Mouse (Mus musculus) lung, postnatal 4 days (tissue): ENCODE data around the gene Cercam.
A peak's percentile ranks its signal among the peaks of the same experiment; 100 is the strongest.
"Not testable (repeated sequence)": the region's sequence is repeated elsewhere in the genome, so short reads cannot be mapped to it uniquely, and the experiment has no call there.

ENCODE experiments used
- DNase-seq, 2 experiments: peaks; one replicate each; pipeline ENCODE4 v3.0.0; 2021

Cercam gene

DNA sequence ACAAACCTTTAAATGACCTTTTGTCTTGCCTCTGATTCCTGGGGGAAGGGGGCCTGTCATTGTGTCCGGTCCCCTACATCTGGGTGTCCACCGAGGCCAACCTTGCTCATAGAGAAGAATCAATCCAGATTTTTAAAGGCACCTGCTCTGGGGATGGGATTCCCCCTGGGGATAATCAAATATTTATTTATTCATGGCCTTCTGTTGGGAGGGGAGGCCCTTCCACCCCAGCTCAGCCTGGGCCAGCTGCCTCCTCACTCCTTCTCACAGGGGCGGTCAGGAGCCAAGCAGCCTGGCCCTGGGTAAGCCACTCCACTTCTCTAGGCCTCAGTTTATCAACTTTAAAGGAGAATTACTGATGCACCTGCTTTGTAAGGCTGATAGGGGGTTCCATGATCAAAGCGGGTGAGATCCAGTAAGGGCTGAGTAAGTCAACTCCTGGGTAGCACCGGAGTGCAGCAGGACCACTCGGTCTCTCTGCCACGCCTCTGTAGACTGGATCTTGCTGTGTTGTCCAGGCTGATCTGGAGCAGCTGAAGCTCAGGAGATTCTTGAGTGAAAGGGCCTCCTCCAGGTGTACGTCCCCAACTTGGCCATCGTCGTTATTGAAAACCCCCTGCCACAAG, 13.3 kb upstream of the Cercam start:
- DNase-seq, result no peak

DNA sequence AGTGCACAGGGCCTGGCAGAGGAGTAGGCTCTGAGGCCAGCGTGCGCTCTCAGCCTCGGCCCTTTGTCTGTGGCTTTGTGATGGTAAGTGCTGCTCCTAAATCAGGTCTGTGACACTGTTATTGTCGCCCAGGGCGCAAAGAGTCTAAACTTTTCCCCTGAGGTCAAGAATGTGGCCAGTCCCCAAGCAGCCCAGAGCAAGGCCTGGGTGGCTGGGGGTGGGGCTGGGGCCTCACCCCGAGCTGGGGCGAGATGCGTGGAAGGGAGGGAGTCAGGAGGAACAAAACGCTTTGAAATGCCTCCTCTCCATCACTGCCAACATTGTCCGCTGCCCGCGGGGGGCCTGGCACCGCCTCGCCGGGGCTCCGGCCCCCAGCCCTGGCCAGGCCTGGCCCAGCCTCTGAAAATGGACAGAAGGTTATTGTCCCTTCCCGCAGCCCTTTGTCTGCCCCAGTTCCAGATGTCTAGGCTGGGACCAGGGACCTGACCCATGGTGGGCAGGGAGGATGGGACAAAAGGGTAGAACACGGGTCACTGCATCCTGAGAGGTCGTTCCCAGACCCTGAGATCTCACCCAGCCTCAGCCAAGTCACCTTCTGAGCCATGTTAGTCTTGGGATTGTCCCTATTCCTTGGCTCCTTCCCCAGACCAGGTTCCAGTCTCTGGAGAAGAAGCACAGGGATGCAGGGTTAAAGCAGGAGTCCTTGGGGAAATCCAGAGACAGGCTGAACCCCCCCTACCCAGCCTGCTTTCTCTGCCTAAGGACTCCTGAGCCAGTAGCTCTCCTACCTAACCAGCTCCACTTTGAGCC, 12.3 kb upstream of the Cercam start:
- no peak for DNase-seq

DNA sequence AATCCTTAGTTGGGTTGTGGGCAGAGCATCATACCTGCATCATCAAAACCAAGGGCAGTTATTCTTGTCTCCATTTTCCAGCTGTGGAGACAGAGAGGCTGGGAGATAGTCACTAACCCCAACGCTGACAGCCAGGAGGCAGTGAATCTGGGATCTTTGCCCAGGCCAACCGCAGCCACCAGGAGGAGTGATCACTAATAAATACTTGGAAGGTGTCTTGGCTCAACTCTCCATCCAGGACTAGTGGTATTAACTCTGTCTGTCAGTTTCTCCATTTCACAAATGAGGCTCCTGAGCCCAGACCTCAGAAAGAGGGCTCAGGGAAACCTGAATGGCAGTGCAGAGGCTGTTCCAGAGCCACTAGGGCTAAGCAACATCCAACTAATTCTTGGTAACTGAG, 11.6 kb upstream of the Cercam start:
- DNase-seq, result no peak

DNA sequence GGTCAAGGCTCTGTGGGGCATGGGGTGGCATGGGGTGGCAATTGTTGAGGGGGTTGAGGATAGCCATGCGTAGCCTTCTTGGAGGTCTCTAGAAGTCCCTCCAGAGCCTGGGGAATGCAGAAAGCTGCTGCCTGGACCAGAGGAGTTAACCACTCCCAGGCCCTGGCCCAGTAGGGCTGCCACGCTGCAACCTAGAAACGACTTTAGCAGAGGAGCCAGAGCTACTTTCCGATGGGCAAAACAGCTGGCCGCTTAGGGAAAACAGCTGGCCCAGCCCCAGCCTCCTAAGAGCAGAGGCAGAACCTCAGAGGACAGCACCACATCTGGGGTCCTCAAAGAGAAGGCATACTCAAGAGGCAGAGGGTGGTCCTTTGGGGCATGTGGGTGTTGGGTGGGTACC, 11.0 kb upstream of the Cercam start:
- DNase-seq, result no peak

DNA sequence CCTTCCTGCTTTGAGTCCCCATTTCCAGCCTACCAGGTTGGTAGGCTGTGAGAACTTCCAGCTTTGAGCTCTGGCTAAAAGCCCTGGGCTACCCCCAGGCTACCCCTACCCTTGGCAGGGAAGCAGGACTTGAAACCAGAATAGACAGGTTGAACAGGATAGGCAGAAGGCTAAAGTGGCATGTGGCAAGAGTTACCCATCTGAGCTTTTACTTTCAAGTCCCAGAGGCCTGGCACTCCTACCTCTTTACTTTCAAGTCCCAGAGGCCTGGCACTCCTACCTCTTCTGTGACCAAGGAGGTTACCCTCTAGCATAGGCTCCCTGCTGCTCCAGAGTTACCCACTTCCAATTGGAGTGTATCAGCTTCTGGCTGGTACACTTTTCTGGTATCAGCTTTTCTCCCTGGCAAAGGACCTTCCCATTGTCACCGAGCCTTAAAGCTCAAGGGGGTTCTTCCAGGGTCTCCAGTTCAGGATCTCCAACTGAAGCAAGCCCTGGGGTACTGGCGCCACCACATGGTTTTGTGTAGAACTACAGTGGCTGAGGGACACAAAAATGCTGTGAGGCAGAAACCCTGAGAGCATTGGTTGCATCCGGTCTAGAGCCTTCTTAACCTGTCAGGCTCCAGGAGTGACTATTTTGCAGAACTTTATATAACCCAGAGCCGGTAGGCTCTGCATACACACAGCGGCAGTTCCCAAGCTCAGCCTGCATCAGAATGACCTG, 10.1 kb upstream of the Cercam start:
- DNase-seq, result peak; percentile 61 to 75

DNA sequence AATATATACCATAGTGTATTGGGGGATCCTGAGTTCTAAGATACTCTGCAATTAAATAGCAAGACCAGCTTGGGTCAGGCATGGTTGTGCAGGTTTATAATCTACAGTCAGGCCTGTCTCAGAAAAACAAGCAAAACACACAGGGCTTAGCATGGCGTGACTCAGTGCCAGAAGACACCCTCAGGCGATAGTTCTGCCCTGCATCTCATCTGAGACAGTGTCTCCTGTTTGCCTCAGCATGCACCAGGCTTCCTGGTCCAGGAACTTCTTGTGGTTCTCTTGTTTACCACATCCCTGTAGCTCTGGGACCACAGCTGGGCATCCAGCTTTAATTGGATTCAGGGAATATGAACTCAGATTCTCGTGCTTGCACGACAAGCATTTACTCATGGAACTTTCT, 3.8 kb upstream of the Cercam start:
- no peak for DNase-seq

DNA sequence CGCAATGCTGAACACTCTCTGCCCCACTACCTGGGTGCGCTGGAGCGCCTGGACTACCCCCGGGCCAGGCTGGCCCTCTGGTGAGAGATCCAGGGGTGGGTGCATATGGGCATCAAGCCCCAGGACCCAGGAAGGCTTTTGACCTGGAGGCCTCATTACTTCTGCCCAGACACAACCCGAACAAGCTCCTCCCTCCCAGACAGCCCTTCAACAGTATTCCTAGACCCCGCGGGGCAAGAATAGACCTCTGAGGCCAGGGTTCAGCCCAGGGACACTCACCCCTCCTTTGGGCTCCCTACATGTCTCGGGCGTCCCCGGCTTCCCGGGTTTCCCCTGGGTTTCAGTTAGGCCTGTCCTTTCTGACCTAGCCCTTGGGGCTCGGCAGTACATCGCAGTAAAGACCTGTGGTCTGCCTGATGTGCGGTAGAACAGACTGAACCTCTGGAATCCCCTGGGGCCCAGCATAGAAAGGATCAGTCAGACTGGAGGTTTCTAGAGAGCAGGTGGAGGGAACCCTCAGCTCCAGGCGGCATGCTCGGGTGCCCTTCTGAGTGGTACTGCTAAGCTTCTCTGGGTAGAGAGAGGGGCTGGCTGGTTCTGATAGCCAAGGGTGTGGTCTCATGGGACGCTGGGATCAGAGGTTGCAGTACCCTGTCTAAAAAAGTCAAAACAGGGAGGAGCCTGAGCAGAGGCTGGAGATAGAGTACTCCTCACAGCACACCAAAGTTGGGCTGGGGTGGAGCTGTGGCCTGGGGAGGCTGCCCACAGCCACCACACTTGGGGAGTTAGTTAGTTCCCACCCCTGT, 885 bp downstream of the Cercam start:
- no peak for DNase-seq

DNA sequence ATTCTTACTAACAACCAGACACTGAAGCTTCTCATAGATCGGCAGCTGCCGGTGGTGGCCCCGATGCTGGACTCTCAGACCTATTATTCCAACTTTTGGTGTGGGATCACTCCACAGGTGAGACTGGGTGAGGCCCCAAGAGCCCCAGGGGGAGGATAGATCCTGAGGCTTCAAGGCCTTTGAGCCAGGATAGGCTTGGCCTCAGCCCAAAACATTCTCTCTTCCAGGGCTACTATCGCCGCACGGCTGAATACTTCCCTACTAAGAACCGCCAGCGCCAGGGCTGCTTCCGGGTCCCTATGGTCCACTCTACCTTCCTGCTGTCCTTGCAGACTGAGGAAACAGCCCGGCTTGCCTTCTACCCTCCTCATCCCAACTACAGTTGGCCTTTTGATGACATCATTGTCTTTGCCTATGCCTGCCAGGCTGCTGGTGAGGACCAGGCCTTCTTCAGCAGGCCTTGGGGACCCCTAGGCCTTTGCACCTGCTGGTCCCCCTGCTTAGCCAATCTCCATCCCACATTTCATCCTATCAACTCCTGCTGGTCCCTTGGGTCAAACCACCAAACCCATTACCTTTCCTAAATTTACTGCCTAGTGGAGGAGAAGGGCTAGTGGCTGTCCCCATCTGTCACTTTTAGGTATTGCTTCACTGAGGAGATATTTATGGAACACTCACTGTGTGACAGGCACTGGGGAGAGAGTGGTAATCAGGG, 3.8 kb downstream of the Cercam start:
- DNase-seq, result no peak

DNA sequence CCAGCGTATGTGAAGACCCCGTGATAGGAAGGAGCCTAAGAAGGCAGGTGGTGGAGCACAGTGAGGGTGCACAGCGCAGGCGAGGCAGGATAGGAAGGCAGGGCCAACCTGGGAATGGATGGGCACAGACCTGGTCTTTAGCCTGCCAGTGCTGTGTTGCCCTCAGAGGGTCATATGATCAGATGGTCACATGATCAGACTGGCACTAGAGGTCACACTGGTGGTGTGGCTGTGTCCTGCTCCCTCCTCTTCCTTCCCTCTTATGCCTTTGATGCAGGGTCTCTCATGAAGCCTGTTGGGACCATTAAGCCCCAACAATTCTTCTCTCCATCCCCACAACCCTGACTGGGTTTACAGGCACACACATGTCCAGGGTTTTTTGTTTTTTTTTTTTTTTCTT, 4.8 kb downstream of the Cercam start:
- no peak for DNase-seq

DNA sequence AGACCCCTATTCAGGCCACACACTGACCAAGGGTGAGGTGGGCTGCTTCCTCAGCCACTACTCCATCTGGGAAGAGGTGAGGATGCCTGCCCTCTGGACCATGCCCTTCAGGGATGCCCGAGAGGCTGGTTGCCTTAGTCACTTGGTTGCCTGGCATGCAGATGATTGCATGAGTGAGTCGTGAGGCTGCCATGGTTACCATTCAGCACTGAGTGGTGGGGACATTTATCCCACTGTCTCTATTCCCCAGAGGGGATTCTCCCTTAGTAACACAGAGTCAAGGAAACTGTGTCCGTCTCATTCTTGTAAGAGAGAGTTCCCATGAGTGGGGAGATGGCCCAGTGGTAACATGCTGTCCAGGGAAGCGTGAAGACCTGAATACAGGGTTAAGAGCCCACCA, 9.1 kb downstream of the Cercam start:
- DNase-seq, result no peak

DNA sequence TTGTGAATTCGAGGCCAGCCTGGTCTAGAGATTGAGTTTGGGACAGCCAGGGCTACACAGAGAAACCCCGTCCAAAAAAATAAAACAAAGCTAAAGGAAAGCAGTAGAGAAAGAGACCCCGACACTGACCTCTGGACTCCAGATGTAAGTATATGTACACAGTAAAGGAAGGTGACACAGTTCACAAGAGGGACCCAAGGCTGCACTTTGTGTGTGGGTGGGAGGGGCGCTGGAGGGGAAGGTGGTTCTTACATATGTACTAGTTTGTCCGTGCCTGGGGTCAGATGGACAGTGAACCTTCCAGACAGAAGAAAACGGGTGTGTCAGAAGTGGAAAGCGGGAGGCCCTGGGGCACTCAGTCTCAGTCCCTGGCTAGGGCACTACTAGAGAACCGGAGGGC, 10.2 kb downstream of the Cercam start:
- DNase-seq, result no peak

DNA sequence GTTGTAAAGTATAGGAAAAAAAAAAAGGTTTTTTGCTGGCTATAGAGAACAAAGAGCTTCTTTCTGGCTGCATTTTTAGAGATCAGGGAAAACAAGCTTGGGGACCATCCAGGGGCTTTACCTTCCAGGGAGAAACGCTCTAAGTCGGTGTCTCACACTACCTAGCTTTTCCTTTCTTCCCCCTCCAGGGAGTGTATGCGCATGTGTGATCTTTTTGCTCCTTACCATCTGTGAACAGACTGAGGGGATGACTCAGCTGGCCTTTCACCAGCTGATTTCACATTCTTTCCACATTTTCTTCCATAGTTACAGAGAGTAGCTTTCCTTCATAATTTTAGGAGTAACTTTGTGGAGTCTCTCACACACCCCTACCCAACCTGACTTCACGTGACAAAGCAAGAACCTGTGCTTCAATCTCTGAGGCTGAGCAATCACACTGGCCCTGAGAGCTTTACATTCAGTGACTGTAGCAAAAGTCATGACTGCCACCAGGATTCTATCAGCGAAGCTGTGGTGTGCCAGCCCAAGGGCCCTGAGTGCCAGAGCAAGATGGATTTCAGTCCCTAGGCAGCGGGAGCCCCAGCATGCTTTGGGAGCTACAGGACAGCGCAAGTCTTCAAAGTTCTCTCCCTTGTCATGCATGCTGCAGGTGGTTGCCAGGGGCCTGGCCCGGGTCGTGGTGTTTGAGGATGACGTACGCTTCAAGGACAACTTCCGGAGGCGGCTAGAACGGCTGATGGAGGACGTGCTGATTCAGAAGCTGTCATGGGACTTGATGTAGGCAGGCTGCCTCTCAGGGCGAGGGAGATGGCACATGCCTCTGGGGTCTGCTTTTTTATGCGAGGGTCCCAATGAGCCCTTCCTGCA, 11.2 kb downstream of the Cercam start:
- no peak for DNase-seq

DNA sequence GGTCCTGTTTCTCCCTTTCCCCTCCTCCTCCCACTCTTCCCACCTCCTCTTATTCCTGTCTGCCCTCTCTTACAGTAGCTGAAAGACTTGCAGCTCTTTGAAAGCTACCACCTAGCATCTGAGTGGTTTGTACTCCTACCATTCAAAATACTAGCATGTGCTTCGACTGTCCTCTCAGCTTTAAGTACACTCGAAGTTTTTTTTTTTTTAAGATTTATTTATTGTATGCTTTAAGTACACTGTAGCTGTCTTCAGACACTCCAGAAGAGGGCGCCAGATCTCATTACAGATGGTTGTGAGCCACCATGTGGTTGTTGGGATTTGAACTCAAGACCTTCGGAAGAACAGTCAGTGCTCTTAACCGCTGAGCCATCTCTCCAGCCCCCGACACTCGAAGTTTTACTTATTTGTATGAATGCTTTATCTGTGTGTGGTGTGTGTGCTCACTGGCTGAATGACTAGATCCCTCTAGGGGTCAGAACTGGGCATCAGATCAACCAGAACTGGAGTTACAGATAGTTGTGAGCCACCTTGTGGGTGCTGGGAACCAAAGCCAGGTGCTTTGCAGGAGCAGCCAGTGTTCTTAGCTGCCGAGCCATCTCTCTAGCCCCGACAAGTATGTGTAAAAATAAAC, 17.8 kb downstream of the Cercam start:
- DNase-seq, result not testable (repeated sequence)

DNA sequence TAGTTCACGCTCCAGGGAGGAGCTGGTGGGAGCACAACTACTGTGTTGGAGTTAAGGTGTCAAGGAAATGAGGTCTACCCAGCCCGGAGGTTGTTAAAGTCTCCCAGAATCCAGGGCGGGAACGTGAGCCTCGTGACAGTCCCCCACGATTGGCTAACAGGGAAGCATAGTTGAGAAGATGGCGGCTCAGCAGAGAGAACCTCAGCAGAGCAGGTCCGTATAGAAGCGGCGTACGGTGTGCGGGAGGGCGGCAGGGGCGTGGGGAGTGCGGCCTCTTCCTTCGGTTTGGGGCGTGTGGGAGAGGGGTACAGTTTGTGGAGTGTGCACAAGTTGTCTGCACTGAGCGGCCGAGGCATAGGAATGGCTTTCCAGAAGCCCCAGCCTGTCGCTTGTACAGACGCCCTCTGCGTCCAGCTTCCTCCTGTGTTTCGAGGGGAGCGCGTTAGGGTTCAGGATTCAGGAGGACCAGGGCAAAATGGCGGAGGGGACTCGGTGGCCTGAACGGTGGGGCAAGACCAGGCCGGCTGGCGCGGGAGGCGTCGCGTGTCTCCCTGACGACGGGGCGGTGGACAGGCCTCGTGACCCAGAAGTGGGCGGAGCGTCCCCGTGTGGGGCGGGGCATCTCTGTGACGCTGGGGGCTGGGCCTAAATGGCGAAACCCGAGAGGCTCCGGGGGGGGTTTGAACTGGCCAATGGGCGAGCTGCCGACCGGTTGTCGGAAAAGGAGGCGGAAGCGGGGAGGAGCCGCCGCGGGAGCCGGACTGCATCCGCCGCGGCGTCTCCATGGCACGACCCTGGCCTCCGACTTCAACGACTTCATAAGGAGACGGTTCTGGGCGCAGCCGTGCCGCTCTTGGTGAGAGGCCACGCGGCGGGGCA, 20.3 kb downstream of the Cercam start, which contains the start of gene Odf2:
Odf2 (plus strand) TSS at position 156 of the 879 bp plus-strand sequence.
- DNase-seq, result peak; percentile 100

DNA sequence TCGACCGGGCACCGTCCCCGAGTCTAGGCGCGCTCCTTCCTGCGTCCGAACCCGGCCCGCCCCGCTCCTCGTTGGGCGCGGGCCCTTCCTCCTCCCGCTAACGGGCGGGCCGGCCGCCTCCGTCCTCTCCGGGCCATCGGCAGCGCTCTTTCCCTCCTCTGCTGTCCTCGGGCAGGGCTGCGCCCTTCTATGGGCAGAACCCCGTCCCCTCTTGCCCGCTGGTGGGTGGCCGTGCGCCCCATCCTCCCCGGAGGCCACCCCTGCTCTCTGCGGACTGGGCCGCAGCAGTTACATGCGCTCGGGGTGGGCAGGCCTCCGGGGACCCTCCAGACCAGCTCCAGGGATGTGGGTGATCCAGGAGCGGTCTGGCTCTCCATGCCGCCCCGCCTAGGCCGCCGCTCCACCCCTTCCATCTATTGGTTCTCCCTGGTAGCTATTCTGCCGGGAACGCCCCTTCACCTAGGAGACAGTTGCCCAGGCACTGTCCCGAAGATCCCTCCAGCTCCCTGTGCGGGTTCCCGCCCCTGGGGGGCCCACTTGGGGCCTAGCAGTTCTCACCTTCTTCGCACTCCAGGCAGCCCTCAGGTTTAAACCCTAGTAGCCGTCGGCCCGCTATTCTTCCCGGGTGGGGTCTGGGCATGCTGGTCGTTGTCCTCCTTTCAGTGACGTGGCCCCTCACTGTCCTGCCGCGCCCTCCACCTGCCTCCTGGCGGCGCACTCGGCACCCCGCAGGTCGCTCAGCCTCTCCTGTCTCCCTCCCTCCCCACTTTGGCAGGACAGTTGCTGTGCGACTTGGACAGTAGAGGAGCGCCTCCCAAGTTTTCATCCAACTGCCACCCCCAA, 21.2 kb downstream of the Cercam start:
- peak; percentile 86 to 88 for DNase-seq

DNA sequence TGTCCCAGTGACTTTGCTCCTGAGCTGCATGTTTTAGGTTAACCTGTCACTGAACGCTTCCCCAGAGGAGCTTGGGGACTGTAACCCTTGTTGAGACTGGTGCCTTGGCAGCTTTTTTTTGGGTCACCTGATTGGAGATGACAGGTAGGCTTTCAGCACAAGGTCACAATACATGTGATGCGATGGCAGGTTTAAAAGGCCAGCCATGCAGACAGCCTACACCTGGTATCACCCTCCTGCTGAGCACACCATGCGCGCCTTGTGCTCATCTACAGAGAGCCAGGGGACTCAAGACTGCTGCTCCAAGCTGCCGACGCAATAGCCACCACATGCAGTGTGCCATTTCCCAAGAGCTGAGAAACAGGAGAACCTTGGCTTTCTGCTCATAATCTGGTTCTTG, 22.8 kb downstream of the Cercam start:
- no peak for DNase-seq

DNA sequence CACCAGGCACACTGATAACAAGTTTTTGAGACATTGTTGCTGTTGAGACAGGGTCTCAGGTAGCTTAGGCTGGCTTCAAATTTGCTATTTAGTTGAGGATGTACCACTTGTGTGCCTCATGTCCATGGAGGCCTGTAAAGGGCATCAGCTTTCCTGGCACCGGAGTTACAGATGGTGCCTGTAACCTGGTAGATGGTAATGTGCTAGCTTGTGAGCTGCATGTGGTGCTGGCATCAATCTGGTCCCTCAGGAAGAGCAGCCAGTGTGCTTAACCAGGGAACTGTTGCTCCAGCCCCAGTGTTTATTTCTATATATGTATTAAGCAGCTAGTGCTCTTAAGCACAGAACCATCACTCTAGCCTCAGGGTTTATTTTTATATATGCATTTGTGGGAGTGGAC, 27.1 kb downstream of the Cercam start:
- DNase-seq, result no peak

DNA sequence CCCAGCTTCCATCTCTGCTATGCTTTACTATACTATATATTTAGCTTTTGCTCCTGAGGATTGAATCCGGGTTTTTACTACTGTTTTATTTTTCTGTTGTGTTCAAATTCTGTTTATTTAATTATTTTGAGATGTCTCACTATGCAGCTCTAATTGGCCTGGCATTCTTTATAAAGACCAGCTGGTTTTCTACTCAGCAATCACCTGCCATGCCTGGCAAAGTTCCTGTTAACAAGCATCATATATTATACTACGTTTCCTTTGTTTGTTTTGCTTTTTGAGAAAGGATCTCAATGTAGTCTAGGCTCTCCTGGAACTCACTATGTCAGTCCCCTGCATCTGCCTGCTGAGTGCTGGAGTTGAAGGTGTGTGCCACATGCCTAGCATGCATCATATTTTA, 28.4 kb downstream of the Cercam start:
- no peak for DNase-seq

DNA sequence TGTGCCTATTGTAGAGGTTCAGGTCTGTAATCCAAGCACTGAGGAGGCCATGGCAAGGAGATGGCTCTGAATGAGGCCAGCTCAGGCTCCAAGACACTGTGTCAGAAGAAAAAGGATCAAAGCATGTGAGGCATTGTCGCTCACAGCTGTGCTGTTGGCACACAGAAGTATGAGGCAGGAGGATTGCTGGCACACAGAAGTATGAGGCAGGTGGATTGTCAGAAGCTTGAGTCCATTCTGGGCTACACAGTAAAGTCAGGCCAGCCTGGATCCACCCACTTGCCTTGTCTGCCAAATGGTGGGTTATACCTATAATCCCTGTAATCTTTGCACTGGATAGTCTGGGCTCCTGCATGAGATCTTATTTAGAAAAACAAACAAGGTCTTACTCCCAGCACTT, 29.1 kb downstream of the Cercam start:
- no peak for DNase-seq
